Mouse (Mus musculus) heart, postnatal 0 days (tissue): ENCODE results near the gene Peli2. TPM values are rescaled to one million over a fixed set of nuclear protein-coding genes. Genes with fewer than 3 reads are reported as not detected.

ENCODE experiments used
- ATAC-seq: fragments of 200-750 bp; cut with Nextera tagmentation; 2 replicates; pipeline ENCODE4 v1.8.0; 2017; ENCODE audit warnings: low read depth, moderate number of reproducible peaks, moderate library complexity; ENCODE audit not compliant: insufficient read depth
- DNase-seq: peaks from one replicate; pipeline ENCODE4 v3.0.0-alpha.2; 2016; ENCODE audit warnings: low spot score
- H3K27ac ChIP-seq: fragments of 300-500 bp; sonication (generic); 2 replicates; pipeline ENCODE4 v1.5.1; 2014; ENCODE audit warnings: low read depth, mild to moderate bottlenecking
- H3K27me3 ChIP-seq: fragments of 300-500 bp; sonication (generic); 2 replicates; pipeline ENCODE4 v1.6.1; 2014; ENCODE audit warnings: low read length, mixed read lengths; ENCODE audit not compliant: control insufficient read depth, insufficient read depth
- H3K36me3 ChIP-seq: fragments of 300-500 bp; sonication (generic); replicated peaks from 2 replicates; pipeline ENCODE4 v1.6.1; 2014; ENCODE audit warnings: low read length, mixed read lengths; ENCODE audit not compliant: control insufficient read depth, insufficient read depth
- H3K4me1 ChIP-seq: fragments of 300-500 bp; sonication (generic); 2 replicates; pipeline ENCODE4 v1.6.1; 2014; ENCODE audit warnings: antibody characterized with exemption; ENCODE audit not compliant: control insufficient read depth, insufficient read depth
- H3K4me2 ChIP-seq: fragments of 300-500 bp; sonication (generic); 2 replicates; pipeline ENCODE4 v1.6.1; 2014; ENCODE audit warnings: low read depth, mild to moderate bottlenecking, low read length, moderate library complexity
- H3K4me3 ChIP-seq: fragments of 300-500 bp; sonication (generic); 2 replicates; pipeline ENCODE4 v1.5.1; 2014; ENCODE audit warnings: low read depth, low read length
- H3K9ac ChIP-seq: fragments of 300-500 bp; sonication (generic); replicated peaks from 2 replicates; pipeline ENCODE4 v1.6.1; 2014; ENCODE audit warnings: low read depth, low read length, mixed read lengths
- H3K9me3 ChIP-seq: fragments of 300-500 bp; sonication (generic); replicated peaks from 2 replicates; pipeline ENCODE4 v1.6.1; 2016; ENCODE audit warnings: low read length; ENCODE audit not compliant: control insufficient read depth
- CTCF ChIP-seq: IDR thresholded peaks from 2 replicates; pipeline ENCODE4 v1.5.1; 2016; ENCODE audit warnings: antibody characterized with exemption, control low read depth, low read depth
- EP300 ChIP-seq: IDR thresholded peaks from 2 replicates; pipeline ENCODE4 v1.6.1; 2016; ENCODE audit warnings: antibody characterized with exemption, low read depth
- WGBS: fragments of 180-500 bp; shearing (Covaris S2); extraction: QIAGEN DNeasy Blood & Tissue Kit; methylation state at CpG from one replicate; pipeline ENCODE4 v1.1.7; 2014; 5-methylcytosine and 5-hydroxymethylcytosine counted together
- polyA plus RNA-seq: library from polyadenylated mRNA; unstranded; fragments of >200 nt; fragmentation: Nextera tagmentation; extraction: Ambion mirVana; gene quantifications from 2 replicates; pipeline ENCODE4 v1.2.1, GENCODE M21; 2015
- total RNA-seq: library from RNA; depleted of rRNA; stranded (reverse); fragments of >200 nt; gene quantifications from 2 replicates; pipeline ENCODE4 v1.2.3, GENCODE M21; 2014; ENCODE audit warnings: low replicate concordance

Gene Peli2
- total and polyA plus RNA-seq, 2 experiments from 2014 or later, result 2.1 to 18.2 TPM

DNA sequence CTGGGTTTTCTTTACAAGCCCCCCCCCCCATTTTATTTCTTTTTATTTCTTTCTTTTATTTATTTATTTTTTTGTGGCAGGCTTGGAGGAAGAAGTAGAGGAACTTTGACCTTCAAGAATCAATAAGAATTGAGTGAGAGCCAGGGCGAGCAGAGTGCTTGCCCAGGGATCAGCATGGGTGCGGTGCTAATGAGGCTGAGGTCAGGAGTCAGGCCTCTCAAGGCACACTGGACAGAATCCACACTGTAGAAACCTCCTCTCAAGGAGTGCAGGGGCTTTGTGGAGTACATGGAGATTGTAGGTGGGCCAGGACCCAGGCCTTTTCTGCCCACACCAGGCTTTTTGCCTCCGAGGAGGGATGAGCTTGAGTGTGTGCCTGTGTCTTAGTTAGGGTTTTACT, 38.8 kb downstream of the Peli2 start:
- ATAC-seq (no peak), DNase-seq (no peak)
- TF ChIP-seq EP300 (no peak), CTCF (no peak)
- Histone ChIP-seq H3K27ac (no peak overlapping the region), H3K27me3 (no peaks in the 10 kb centered on the region), H3K4me2 (no peak overlapping the region), H3K4me3 (no peak overlapping the region), H3K9ac (no peak overlapping the region), H3K36me3 (no peaks in the 10 kb centered on the region), H3K9me3 (no peaks in the 10 kb centered on the region), H3K4me1 (no peaks in the 10 kb centered on the region)
- WGBS, result 87% methylated on average over 3 of the region's 3 CpGs

- WGBS, result 61% methylated on average over 14 of the region's 14 CpGs
- no peak for ATAC-seq
- H3K9me3 ChIP-seq, result no peaks in the 10 kb centered on the region
These were observed 41.8 kb downstream of the Peli2 start for GRCm38 (mm10) chr14:48162446-48162845.

DNA sequence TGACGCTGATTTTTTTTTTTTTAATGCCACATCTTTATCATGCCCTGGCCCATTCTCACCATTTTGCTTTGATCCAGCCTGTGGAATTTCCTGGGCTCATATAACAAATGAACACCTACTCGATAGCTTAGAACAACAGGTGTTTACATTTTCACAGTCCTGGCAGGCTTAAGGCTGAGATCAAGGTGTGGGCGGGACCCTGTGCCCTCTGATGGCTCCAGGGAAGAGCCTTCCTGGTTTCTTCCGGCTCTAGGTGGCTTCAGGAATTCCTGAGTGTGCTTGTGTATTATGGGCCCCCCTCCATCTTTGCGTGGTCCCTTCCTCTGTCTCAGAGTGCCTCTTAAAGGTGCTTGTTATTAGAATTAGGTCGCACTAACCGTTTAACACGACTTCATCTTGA, 44.3 kb downstream of the Peli2 start:
- H3K27ac ChIP-seq, result no peak overlapping the region
- no peak for DNase-seq
- no peak overlapping the region for H3K4me3 ChIP-seq
- no peak for ATAC-seq
- no peaks in the 10 kb centered on the region for H3K27me3 ChIP-seq
- H3K9me3 ChIP-seq, result no peaks in the 10 kb centered on the region
- TF ChIP-seq CTCF, result no peak
- TF ChIP-seq EP300, result no peak
- no peak overlapping the region for H3K4me2 ChIP-seq
- no peaks in the 10 kb centered on the region for H3K4me1 ChIP-seq
- WGBS, result 57% methylated on average over 8 of the region's 8 CpGs
- no peaks in the 10 kb centered on the region for H3K36me3 ChIP-seq
- H3K9ac ChIP-seq, result no peak overlapping the region

More at GRCm38 (mm10) chr14:48162446-48162845, 41.8 kb downstream of the Peli2 start:
- DNase-seq, result no peak
- H3K4me3 ChIP-seq, result no peak overlapping the region
- H3K27me3 ChIP-seq, result no peaks in the 10 kb centered on the region
- no peaks in the 10 kb centered on the region for H3K4me1 ChIP-seq
- no peak for TF ChIP-seq EP300
- no peak for TF ChIP-seq CTCF
- no peak overlapping the region for H3K27ac ChIP-seq
- H3K9ac ChIP-seq, result no peak overlapping the region
- no peaks in the 10 kb centered on the region for H3K36me3 ChIP-seq
- no peak overlapping the region for H3K4me2 ChIP-seq

GRCm38 (mm10) chr14:48166396-48166795, 45.8 kb downstream of the Peli2 start:
- Histone ChIP-seq H3K4me3 (no peak overlapping the region), H3K9me3 (no peaks in the 10 kb centered on the region), H3K27me3 (no peaks in the 10 kb centered on the region), H3K4me2 (no peak overlapping the region), H3K9ac (no peak overlapping the region), H3K36me3 (no peaks in the 10 kb centered on the region), H3K27ac (no peak overlapping the region), H3K4me1 (no peaks in the 10 kb centered on the region)
- TF ChIP-seq EP300 (no peak), CTCF (no peak)
- WGBS, result 83% methylated on average over 9 of the region's 9 CpGs
- DNase-seq (no peak), ATAC-seq (no peak)

DNA sequence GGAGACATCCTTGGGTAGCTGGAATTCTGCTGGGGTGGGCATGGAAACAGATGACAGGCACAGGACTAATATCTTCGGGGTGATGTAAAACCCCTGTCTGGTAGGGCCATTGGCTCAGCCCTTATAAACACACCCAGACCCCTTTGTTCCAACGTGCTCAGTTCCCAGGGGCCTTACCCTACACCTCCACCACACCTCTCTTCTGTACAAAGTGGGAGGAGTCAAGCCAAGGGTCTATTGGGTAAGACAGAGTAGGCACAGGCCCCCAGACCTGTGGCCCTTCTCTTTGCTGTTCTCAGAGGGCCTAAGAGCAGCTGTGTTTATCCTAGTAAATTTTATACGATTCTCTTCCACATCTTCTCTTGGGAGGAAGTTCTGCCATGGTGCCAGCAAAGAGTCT, 46.4 kb downstream of the Peli2 start:
- no peak overlapping the region for H3K4me2 ChIP-seq
- H3K4me1 ChIP-seq, result no peaks in the 10 kb centered on the region
- 56% methylated on average over 3 of the region's 3 CpGs for WGBS
- no peak overlapping the region for H3K4me3 ChIP-seq
- no peaks in the 10 kb centered on the region for H3K36me3 ChIP-seq
- no peak overlapping the region for H3K9ac ChIP-seq
- no peak overlapping the region for H3K27ac ChIP-seq
- ATAC-seq (no peak), DNase-seq (no peak)
- no peaks in the 10 kb centered on the region for H3K9me3 ChIP-seq
- no peak for TF ChIP-seq CTCF
- no peak for TF ChIP-seq EP300
- H3K27me3 ChIP-seq, result no peaks in the 10 kb centered on the region

DNA sequence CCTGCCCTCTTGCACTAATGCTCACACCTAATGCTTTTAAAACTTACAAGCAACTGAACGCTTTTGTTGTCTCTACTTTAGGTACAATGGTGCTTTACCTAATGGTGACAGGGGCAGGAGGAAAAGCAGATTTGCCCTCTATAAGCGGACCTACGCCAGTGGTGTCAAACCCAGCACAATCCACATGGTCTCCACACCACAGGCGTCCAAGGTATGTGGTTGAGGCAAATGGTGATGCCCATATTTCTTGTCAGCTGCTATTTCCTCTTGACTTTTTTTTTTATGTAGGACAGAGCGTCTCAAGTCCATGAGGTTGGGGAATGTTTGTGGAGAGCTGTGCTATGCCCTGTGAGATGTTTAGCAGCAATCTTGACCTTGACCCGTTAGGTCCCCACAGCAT, 47.5 kb downstream of the Peli2 start:
- Histone ChIP-seq H3K4me2 (no peak overlapping the region), H3K36me3 (no peaks in the 10 kb centered on the region), H3K27me3 (no peaks in the 10 kb centered on the region), H3K4me3 (no peak overlapping the region), H3K27ac (no peak overlapping the region), H3K9me3 (no peaks in the 10 kb centered on the region), H3K4me1 (no peaks in the 10 kb centered on the region), H3K9ac (no peak overlapping the region)
- ATAC-seq (no peak), DNase-seq (no peak)
- no peak for TF ChIP-seq EP300
- no peak for TF ChIP-seq CTCF
- WGBS, result 83% methylated on average over 6 of the region's 6 CpGs
